Mouse (Mus musculus) E14TG2a.4 (cell line): ENCODE data around the gene Prrc2b.

ENCODE experiments used
- CTCF ChIP-seq: conservative IDR thresholded peaks from 2 replicates; pipeline ENCODE4 v1.5.1; 2014; ENCODE audit warnings: low read length
- NANOG ChIP-seq: IDR thresholded peaks from 2 replicates; pipeline ENCODE4 v1.6.1; 2014; ENCODE audit warnings: borderline replicate concordance, low read length, mixed read lengths
- POU5F1 ChIP-seq: IDR thresholded peaks from 2 replicates; pipeline ENCODE4 v1.6.1; 2014; ENCODE audit warnings: low read length, borderline replicate concordance

GRCm38 (mm10) chr2:32129383-32130074, 21.4 kb upstream of the Prrc2b start:
- no peak for TF ChIP-seq CTCF
- TF ChIP-seq POU5F1: no peak
- no peak for TF ChIP-seq NANOG
